Mouse (Mus musculus): ENCODE data around the gene Nck2.

GRCm38 (mm10) chr1:43412825-43413224 lies 31.6 kb upstream of the Nck2 start:
- TF ChIP-seq CTCF (IDR thresholded peaks at IDR 0.05; ENCODE audit: insufficient read depth, low read depth, low read length) = no peak
- no peak for TF ChIP-seq POLR2A (IDR thresholded peaks at IDR 0.05; ENCODE audit: insufficient read depth, low read depth, low read length)
